Mouse (Mus musculus) gastrocnemius, adult 18-20 months (tissue): Measurements from ENCODE around the gene Jmjd1c. TPM values are rescaled to one million over a fixed set of nuclear protein-coding genes. Genes with fewer than 3 reads are reported as not detected.
"Not testable (repeated sequence)": the region's sequence is repeated elsewhere in the genome, so short reads cannot be mapped to it uniquely, and the experiment has no call there.

ENCODE experiments used
- DNase-seq: peaks from one replicate; pipeline ENCODE4 v3.0.0; 2021; ENCODE audit warnings: low spot score
- total RNA-seq, 2 experiments: library from RNA; stranded (reverse); gene quantifications; 2 replicates each; pipeline ENCODE4 v1.2.3; 2021

The Jmjd1c gene
- total RNA-seq, 2 experiments from 2014 or later = 23.5 to 25.4 TPM

DNA sequence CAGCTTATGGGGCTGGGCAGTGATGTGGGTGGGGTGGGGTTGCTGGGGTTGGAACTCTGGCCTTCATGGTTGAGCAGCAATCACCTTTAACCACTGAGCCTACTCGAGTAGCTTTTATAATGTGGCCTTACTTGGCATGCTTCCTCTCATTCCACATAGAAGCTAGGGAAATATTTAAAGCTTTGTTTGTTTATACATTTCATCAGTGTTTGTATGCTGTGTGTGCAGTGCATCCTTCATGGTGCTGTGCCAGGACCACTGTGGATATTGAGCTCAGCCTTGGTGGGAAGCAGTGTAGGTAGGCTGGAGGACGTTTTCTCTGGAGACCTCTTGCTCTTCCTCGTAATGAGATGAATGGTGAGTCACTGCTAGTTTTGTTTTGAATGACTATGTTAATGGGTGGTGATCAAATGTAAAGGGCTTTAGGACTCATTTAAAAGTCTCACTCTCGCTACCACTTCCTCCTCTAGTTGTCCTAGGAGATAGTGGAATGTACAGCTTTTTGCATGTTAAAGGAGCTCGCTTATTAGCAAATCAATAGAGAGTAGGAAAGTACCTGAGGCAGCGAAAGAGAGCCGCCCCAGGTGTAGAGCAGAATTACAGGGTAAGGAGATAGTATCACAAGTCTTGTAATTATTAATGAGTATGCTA lies 4.2 kb downstream of the Jmjd1c start:
- DNase-seq = no peak

DNA sequence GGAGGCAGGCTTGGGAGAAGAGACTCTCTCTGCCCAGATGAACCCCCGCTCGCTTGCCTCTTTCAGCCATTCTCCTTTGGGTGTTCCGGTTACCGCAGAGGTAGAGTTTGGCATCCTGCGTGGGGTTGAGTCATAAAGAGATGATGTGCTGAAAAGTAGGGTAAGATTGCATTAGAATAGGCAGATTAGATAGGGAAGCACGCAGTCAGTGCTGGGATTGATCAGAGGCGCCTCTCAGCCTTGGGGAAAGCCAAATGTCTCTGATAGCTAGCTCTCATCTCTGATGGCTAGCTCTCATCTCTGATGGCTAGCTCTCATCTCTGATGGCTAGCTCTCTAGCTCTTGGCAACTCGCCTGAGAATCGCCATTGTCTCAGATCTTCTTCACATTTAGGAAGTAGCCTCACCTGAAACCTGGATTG lies 4.9 kb downstream of the Jmjd1c start:
- DNase-seq = no peak

DNA sequence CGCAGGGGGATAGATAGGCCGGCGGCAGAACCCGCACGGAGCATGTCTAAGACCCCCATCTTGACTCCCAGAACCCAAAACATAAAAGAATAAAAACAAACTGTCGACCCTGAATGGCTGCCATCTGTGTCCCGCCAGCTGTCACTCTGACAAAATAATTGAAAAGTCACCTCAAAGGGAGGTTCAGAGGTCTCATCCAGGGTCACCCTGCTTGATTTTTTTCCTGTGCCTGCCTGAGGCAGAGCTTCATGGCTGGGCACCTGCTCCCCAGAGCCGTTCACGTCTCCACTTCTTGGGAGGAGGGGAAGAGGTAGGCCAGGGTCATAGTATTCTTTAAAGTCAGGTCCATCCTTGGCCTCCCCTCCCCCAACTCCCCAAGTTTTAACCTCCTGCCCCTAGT lies 8.6 kb downstream of the Jmjd1c start:
- no peak for DNase-seq

DNA sequence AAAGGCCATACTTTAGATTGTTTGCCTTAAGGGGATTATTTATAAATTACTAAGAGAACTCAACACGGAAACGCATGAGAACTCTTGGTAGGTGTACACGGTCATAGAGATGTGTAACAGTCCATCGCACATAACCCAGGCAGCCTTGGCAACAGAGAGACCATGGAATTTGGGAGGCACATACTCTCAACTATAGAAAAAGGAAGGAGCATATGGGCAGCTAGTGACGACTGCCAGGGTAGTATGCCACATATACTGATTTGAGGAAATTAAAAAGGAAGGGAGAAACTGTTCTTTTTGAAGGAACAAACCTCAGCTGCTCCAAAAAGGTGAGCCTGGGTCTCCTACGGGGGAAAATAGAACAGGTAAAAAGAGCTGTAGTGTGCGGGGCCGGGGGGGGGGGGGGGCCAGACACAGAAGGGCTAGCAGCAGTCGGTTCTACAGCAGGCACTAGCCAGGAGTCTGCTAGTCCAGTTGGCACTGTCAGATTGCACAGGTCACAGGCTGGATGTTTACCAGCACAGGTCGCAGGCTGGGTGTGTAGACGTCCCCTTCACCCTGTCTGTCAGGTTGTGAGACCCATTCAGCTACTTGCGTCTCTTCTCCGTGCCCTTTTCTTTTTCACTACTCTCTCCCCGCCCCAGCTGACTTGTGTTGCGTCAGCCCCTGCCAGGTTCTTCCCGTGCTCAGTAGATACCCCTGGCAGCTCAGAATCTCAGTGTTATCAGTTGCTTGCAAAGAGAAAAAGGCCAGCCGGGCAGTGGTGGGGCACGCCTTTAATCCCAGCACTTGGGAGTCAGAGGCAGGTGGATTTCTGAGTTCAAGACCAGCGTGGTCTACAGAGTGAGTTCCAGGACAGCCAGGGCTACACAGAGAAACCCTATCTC lies 9.6 kb downstream of the Jmjd1c start:
- no peak for DNase-seq

DNA sequence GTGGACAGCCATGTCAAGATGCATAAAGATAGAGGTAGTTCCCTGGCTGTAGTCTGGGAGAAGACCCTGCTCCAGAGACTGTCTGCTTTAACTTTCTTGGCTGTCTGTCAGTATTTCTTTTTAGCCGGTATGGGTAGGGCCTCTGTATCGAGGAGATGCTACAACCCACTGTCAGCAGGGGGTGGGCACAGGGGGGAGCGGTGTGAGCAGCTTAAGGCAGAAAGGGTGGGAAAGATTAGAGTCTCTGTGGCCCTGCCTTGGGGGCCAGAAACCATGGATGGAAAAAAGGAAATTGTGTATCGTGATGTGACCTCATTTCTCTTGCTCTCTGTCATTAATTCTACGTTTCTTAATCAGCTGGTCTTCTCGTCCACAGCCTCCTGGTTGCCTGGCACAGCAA lies 10.5 kb downstream of the Jmjd1c start:
- DNase-seq = no peak

DNA sequence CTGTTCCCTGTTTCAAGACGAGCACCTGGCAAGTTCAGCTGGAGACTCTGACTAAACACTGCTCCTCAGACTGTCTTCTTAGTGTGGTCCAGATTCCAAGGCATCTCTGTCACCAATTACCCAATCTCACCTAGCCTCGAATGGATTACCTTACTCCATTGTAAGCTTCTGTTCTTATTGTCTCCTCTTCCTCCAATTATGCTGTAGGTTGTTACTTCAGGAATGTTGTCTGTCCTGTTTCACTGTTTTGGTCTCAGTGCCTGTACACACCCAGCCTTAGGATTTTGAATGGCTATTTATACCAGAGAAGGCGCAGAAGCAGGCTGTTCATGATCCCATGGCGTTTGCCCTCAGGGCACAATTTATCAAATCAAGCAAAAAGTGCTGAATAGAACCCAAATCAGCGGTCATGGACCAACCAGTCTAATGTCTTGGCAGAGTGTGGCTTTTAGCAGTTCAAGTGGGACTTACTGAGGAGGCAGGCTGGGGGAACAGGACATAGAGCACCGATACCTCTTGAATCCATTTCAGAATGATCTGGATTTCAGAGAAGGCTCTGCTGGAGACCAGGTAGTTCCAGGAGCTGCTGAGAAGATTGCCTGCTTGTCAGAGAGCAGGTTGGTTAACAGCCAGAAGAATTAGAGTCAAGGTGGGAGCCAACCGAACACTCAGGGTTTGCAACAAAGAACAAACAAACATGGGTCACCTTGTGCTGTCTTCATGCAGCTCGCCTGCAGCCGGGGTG lies 11.3 kb downstream of the Jmjd1c start:
- no peak for DNase-seq

DNA sequence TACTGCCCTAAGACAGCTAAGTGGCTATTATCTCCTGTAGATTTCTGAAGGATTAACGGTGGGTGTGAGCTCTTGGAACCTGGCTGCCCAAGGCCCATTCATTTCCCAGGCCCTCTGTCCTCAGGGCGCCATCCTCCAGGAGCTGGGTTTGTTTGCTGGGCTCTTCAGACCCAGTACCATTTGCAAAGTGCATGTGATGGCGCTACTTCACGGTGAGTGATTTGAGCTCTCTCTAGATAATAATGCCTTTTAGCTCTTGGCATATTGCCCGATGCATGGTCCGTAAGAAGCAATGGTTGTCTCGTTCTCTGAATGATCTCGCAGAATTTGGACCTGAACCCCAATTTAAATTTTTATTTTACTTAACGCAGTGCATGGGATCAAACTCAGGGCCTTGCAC lies 12.2 kb downstream of the Jmjd1c start:
- no peak for DNase-seq

DNA sequence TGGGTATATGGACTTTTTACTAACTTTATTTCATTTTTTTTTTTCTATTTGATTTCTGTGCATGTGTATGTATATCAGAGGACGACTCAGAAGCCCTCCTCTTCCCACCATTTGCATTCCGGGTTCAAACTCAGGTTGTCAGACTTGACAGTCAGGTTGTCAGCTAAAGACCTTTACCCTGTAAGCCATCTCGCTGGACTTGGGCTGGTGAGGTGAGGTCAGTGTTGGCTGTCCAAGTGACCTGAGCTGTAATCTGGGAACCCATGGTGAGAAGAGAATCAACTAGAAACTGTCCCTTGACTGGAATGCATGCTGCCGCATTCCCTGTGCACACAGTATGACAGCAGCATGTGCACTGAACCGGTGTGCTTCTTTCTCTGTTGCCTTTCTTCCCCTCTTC lies 13.7 kb downstream of the Jmjd1c start:
- no peak for DNase-seq

DNA sequence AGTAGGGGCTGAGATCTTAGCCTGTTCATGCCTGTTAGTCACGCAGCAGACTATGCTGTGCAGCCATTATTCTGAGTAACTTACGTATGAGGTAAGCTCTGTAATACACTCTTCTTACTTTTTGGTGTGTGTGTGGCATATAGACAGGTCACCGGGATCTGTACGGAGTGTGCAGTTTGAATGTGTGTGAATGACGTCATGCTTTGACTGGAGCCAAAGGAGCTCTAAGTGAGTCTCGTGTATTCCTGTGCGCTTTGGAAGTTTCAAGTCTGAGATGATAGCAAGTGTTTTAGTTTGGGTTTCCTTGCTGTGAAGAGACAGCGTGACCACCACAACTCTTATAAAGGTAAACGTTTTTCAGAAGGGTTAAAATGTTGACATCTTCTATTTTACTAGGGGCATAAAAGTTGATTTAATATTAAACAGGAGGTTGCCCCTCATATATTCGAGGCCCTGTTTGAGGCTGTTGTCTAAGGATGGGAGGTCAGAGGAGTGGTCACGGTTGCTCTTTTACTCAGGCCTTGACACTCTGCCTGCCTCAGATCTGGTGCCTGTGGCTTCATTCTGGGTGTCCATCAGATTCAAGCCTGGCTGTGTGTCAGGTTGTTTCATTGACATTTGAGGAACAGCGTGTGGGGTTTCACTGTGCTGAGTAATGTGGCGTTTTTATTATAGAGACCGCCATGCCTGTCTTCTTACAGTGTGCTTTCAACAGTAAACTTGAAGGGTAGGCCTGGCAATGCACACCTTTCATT lies 15.3 kb downstream of the Jmjd1c start:
- DNase-seq = peak; percentile 67

DNA sequence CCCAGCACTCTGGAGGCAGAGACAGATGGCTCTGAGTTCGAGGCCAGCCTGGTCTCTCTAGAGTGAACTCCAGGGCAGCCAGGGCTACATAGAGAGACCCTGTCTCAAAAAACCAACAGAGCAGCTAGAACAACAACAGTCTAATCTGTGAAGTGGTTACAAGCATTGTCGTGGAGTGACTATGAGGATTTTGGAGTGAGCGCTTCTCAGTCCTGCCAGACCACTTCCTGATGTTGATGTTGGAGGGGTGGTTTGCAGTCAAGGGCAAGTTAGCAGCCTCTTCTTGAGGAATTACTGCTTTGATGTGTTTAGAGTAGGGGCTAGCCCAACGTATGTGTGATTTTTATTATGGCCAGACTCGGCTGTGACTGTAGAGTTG lies 15.9 kb downstream of the Jmjd1c start:
- no peak for DNase-seq

DNA sequence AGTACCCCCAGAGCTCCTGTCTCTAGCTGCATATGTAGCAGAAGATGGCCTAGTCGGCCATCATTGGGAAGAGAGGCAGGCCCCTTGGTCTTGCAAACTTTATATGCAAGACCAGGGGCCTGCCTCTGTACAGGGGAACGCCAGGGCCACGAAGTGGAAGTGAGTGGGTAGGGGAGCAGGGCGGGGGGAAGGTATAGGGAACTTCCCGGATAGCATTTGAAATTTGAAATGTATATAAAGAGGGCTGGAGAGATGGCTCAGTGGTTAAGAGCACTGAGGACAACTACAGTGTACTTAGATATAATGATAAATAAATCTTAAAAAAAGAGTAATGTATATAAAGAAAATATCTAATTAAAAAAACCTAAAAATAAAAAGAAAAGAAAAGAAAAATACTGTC lies 17.0 kb downstream of the Jmjd1c start:
- not testable (repeated sequence) for DNase-seq

DNA sequence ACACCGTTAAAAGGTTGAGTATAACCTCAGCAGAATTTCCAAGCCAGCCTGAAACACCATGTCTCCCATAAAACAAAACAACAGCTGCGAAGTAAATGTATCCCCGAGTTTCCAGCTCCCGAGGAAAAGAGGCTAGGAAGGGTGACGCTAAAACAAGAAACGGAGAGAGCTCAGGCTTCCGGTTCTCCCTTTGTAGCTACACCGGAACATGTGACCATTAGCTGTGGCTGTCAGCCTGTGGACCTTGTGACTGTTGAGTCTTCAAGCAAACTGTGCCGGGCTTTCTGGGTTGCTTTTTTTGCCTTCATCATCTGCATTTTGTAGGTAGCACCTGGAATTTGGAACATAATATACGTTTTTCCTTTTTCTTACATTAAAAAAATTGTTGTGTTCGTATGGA lies 17.9 kb downstream of the Jmjd1c start:
- DNase-seq = no peak

DNA sequence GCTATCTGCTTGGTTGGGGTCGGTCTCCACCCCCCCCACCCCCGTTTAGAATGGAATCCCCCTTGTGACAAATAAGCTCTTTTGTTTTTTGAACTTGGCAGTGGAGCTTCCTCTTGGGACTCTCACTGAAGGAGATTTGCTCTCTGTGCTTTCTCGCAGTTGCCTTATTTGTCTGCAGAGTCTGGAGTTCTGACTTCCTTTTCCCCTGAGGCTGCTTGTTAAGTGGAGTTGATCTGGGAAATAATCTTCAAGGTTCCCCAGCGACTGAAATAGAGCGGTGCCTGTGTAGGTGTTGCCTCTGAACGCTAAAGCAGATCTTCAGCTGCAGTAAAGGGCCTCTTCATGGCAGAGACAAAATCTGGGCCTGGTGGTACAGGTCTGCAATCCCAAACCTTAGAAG lies 19.2 kb downstream of the Jmjd1c start:
- DNase-seq = no peak

DNA sequence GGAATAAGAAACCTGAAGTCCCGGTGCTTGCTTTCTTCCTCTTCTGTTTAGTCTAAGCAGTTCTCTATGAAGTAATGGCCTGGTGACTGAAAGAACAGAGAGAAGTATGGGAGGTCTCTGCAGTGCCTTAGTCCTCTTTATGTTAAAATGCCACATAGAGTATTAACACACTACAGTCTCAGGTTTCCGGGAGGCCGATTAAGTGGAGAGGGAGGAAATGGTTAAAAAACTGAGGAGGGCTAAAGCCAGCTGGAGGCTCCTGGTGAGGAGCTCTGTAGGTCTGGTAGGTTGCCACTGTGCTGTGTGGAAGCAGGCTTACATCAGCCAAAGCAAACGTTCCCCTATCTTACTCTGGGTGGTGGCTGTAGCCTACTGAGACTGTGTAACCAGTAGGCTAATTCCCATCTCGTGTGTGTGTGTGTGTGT lies 19.8 kb downstream of the Jmjd1c start:
- DNase-seq = no peak

DNA sequence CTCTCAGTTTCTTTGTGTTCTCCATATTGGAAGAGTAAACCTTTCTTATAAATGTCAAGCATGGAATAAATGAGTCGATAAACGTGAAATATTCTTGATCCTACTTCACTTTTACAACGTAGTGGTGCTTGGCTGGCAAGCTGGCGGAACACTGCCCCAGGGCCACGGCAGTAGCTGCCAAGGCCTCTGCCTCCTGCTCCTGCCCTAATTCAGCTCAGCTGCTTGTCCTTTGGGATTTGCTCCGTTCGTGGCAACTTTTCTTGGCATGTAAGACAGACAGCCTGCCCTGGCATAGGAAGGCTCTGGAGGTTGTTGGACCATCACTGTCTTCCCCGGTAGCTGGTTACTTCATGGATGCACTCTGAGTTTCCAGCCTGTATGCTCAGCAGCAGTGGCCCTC lies 20.3 kb downstream of the Jmjd1c start:
- DNase-seq = peak; percentile 51

DNA sequence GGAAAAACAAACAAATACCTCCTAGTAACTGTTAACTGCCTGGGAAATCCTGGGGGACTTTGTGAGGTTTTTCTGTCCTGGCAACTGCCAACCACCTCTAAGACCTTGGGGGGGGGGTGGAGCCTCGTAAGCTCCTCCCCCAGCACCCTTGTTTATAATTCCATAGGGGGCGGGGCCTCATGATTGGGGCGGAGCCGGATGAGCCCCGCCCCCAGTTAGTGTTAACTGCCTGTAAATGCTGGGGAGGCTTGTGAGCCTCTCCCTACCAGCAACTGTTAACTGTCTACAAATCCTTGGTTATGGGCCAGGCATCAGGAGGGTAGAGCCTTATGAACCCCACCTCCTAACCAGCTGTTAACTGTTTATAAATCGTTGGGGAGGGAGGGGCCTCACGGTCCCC lies 23.4 kb downstream of the Jmjd1c start:
- no peak for DNase-seq

DNA sequence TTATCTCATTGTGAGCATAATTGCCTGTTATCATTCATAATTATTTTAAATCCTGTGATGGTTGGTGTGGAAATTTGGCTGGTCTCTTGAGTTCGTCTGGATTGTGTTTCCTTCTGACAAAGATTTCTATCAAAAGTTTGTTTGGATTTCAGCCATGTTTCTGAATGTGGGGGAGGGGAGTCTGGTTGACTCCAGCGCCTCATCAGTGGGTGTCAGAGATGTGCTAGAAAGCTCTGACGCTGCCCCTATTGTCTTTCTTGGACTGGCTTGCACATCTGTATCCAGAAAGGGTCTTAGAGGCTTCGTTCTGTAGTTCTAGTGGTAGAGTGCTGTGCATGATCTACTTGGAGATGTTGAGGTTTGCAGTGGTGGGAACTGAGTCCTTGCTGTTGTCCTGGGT lies 24.3 kb downstream of the Jmjd1c start:
- DNase-seq = no peak

DNA sequence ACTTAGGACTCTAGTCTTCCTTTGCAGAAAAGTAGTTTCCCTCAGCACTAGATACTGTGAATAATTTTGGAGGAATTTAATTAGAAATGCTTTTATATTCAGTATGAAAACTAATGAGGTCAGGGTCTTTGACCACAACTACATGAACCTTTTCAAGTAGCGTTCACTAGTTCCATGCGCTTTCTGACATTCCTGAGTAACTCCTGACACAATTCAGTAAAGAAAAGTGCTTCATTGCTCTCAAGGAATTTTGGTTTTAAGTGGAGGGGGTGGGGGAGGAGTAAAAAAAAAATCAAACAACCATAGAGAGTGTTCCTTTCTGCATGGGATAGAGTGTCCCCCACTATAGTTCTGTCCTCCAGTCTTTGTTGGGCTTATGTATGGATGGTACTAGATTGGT lies 24.7 kb downstream of the Jmjd1c start:
- DNase-seq = no peak

DNA sequence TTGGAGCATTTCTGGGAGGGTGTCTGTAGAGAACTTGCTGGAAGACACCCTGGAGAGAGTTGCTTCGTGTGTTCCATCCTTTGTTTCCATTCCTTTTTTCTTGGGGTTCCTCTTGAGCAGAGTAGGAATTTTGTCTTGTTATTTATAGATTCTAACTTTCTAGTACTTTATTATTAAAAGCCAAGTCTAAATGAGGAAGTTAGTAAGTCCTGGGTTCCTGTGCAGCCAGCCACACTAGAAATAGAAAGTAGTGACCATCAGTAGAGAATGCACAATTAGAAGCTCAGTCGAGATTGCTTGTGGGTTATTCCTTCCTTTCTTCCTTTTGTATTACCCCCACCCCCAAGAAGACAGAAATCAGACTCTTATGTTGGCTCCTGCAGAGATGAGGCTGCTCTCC lies 27.8 kb downstream of the Jmjd1c start:
- no peak for DNase-seq

DNA sequence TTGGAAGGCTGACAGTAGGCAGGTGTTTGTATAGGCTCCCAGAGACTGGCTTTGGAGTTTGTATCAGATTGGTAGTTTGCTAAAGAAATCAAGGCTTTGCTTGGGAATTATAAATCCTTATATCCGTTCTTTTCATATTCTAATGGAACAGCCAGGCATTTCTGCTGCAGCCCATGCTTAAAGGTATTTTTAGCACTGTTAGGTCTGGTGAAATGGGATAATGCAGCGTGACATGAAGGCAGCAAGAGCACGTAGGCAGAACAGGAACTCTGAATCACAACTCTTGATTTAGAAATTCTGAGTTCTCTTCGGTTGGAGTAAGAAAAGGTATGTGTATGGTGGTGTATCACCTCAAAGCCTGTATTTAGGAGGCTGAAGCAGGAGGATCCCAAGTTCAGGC lies 28.2 kb downstream of the Jmjd1c start:
- DNase-seq = peak; percentile 44

DNA sequence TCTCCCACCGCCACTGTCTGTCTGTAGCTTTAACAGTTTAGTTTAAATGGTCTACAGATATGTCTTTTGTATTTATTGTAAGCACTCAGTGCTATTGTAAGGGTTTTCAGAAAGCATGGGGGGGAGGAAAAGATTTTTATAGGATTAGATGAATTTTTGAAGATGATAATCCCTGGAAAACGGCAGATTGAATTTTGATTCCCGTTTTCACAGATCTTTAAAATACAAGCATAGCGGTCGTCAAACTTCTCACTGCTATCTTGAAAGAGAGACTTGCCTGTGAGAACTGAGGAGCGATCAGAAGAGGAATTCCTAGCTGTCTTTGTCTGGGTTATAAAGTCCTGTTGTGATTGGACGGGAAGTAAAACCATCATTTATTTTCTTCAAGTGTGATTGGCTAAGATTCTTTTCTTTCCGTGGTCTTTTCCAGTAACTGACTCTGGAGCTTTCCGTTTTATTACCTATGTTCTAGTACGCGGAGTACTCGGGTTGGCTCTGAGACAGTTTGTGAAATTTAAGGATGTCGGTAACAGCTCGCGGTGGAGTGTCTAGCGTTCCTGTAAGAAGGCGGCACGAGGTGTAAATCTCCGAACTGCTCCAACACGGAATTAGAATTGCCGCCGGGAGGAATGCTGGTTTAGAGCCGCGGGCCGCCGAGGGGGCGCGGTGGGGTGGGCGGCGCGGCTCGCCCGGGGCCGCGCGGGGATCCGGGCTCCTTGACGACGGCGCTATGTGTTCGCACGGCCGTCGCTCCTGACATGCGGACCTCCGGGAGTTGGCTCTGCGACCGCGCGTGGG lies 30.3 kb downstream of the Jmjd1c start:
- DNase-seq = peak; percentile 79
